ENCODE assay signal across 29 mouse cellular contexts in genomic region chr13:33921041-33921440, GRCm38 (mm10). TPM values are rescaled to one million over a fixed set of nuclear protein-coding genes. Genes with fewer than 3 reads are reported as not detected.
DNase-seq lines count a peak whose midpoint lies in the region; ATAC-seq and TF ChIP-seq lines count a peak whose summit lies in the region.
"Had no signal": no experiment of that assay in that cellular context is flagged by ENCODE, and none has a peak within 500 bp of the region (broad histone marks: within the 10 kb centered on the region; RNA-seq: fewer than 3 reads in every experiment).

No protein-coding gene starts in this region.

- no peak overlapping the region for H3K4me2 ChIP-seq in forebrain, embryonic 11.5 days (ENCODE audit: low read depth, low read length, severe bottlenecking)
- no peak overlapping the region for H3K4me2 ChIP-seq in midbrain, postnatal 0 days (ENCODE audit: low read depth, low read length, poor library complexity, severe bottlenecking)
- H3K4me2 ChIP-seq in hindbrain, embryonic 14.5 days (replicated peaks) = no peak overlapping the region
- H3K4me2 ChIP-seq: embryonic facial prominence, embryonic 12.5 days; embryonic facial prominence, embryonic 15.5 days; forebrain, embryonic 12.5 days; forebrain, embryonic 15.5 days; heart, embryonic 13.5 days; hindbrain, embryonic 13.5 days had no signal

- TF ChIP-seq POLR2A in small intestine, adult 2 months (IDR thresholded peaks at IDR 0.05; ENCODE audit: low read depth, low read length) = no peak

- intact Hi-C loops in heart, postnatal 36 days (cut with DNase I) = no loop called here

- no peak for TF ChIP-seq CTCF in small intestine, adult 2 months (IDR thresholded peaks at IDR 0.05; ENCODE audit: extremely low read depth, insufficient read length, insufficient replicate concordance, low read depth, low read length)
- TF ChIP-seq CTCF in midbrain, postnatal 0 days (IDR thresholded peaks at IDR 0.05) = no peak

- no peaks in the 10 kb centered on the region for H3K9me3 ChIP-seq in forebrain, embryonic 11.5 days (ENCODE audit: control insufficient read depth, low read length)
- no peaks in the 10 kb centered on the region for H3K9me3 ChIP-seq in midbrain, postnatal 0 days (ENCODE audit: low read length)
- no peaks in the 10 kb centered on the region for H3K9me3 ChIP-seq in hindbrain, embryonic 14.5 days (ENCODE audit: control insufficient read depth, low read length)
- H3K9me3 ChIP-seq: embryonic facial prominence, embryonic 12.5 days; embryonic facial prominence, embryonic 15.5 days; forebrain, embryonic 12.5 days; forebrain, embryonic 15.5 days; G1E; heart, embryonic 10.5 days; heart, embryonic 13.5 days; hindbrain, embryonic 13.5 days had no signal

- peak; percentile 72 for DNase-seq in heart, adult 11 months
- DNase-seq in heart, postnatal 36 days = no peak
- DNase-seq in ES-CJ7 (ENCODE audit: low read depth, low spot score) (peak; percentile 95), WW6 (ENCODE audit: low read depth, low spot score) (peak; percentile 40)
- DNase-seq in forebrain, embryonic 11.5 days (ENCODE audit: low spot score) = no peak
- no peak for DNase-seq in midbrain, postnatal 0 days (ENCODE audit: low spot score)
- DNase-seq in hindbrain, embryonic 14.5 days (ENCODE audit: low spot score) = no peak
- DNase-seq: adrenal gland, postnatal 10 days; adrenal gland, postnatal 36 days; cerebellum, adult 18-20 months; cerebellum, adult 9-11 months; cerebellum, postnatal 25 days; gastrocnemius, postnatal 25 days; heart, adult 2 months; heart, postnatal 14 days; kidney, adult 8-10 months had no signal

- H3K27ac ChIP-seq in small intestine, adult 2 months (ENCODE audit: insufficient read depth, low read depth, low read length) = peak overlapping the region; percentile 18; the same call in 1 of the 2 replicates
- H3K27ac ChIP-seq in forebrain, embryonic 11.5 days (ENCODE audit: low read depth, low read length) = no peak overlapping the region
- H3K27ac ChIP-seq in midbrain, postnatal 0 days (ENCODE audit: low read depth, low read length) = no peak overlapping the region
- H3K27ac ChIP-seq in hindbrain, embryonic 14.5 days = no peak overlapping the region
- H3K27ac ChIP-seq: embryonic facial prominence, embryonic 12.5 days; embryonic facial prominence, embryonic 15.5 days; forebrain, embryonic 12.5 days; forebrain, embryonic 15.5 days; heart, adult 2 months; heart, embryonic 10.5 days; heart, embryonic 13.5 days; hindbrain, embryonic 13.5 days; hindbrain, postnatal 0 days had no signal

- peaks cover 73% of the 10 kb centered on the region for H3K36me3 ChIP-seq in small intestine, adult 2 months (ENCODE audit: control insufficient read depth, insufficient read depth, low read length)
- H3K36me3 ChIP-seq in forebrain, embryonic 11.5 days (ENCODE audit: control insufficient read depth, insufficient read depth, low read length) = no peaks in the 10 kb centered on the region
- H3K36me3 ChIP-seq in midbrain, postnatal 0 days (ENCODE audit: insufficient read depth, low read length) = peaks cover 25% of the 10 kb centered on the region
- H3K36me3 ChIP-seq in hindbrain, embryonic 14.5 days (replicated peaks; ENCODE audit: control insufficient read depth, insufficient read depth) = peaks cover 27% of the 10 kb centered on the region
- H3K36me3 ChIP-seq: G1E had no signal

- ATAC-seq in forebrain, embryonic 11.5 days (replicated peaks; ENCODE audit: low FRiP score) = no peak
- ATAC-seq in midbrain, postnatal 0 days (ENCODE audit: low FRiP score) = no peak
- no peak for ATAC-seq in hindbrain, embryonic 14.5 days (ENCODE audit: low FRiP score)
- ATAC-seq: forebrain, embryonic 15.5 days; hindbrain, postnatal 0 days; Patski had no signal

- no peak overlapping the region for H3K4me3 ChIP-seq in small intestine, adult 2 months (ENCODE audit: low read depth, low read length)
- no peak overlapping the region for H3K4me3 ChIP-seq in forebrain, embryonic 11.5 days (ENCODE audit: low read depth, low read length)
- H3K4me3 ChIP-seq in midbrain, postnatal 0 days (ENCODE audit: low read depth, low read length) = no peak overlapping the region
- H3K4me3 ChIP-seq in hindbrain, embryonic 14.5 days (replicated peaks; ENCODE audit: low read length) = no peak overlapping the region
- H3K4me3 ChIP-seq: embryonic facial prominence, embryonic 12.5 days; embryonic facial prominence, embryonic 15.5 days; forebrain, embryonic 12.5 days; forebrain, embryonic 15.5 days; heart, adult 2 months; heart, embryonic 10.5 days; heart, embryonic 13.5 days; hindbrain, embryonic 13.5 days had no signal

- no peak overlapping the region for H3K9ac ChIP-seq in forebrain, embryonic 11.5 days (ENCODE audit: low read length)
- H3K9ac ChIP-seq in midbrain, postnatal 0 days (replicated peaks; ENCODE audit: low read length, poor library complexity, severe bottlenecking) = no peak overlapping the region
- no peak overlapping the region for H3K9ac ChIP-seq in hindbrain, embryonic 14.5 days
- H3K9ac ChIP-seq: embryonic facial prominence, embryonic 12.5 days; embryonic facial prominence, embryonic 15.5 days; forebrain, embryonic 12.5 days; forebrain, embryonic 15.5 days; heart, embryonic 13.5 days; hindbrain, embryonic 13.5 days had no signal

- H3K4me1 ChIP-seq in small intestine, adult 2 months (ENCODE audit: control insufficient read depth, insufficient read depth, insufficient read length, low read length) = peaks cover 2% of the 10 kb centered on the region; the same call in 1 of the 2 replicates
- no peaks in the 10 kb centered on the region for H3K4me1 ChIP-seq in forebrain, embryonic 11.5 days (replicated peaks; ENCODE audit: control insufficient read depth, insufficient read depth, low read length)
- H3K4me1 ChIP-seq in midbrain, postnatal 0 days (ENCODE audit: insufficient read depth, low read length) = no peaks in the 10 kb centered on the region
- no peaks in the 10 kb centered on the region for H3K4me1 ChIP-seq in hindbrain, embryonic 14.5 days (replicated peaks; ENCODE audit: control insufficient read depth, insufficient read depth, low read length)
- H3K4me1 ChIP-seq: embryonic facial prominence, embryonic 12.5 days; embryonic facial prominence, embryonic 15.5 days; forebrain, embryonic 12.5 days; forebrain, embryonic 15.5 days; heart, embryonic 10.5 days; heart, embryonic 13.5 days; hindbrain, embryonic 13.5 days had no signal

- 93% methylated on average over 6 of the region's 6 CpGs for WGBS in small intestine, adult 2 months
- 87% methylated on average over 6 of the region's 6 CpGs for WGBS in forebrain, embryonic 11.5 days
- 89% methylated on average over 6 of the region's 6 CpGs for WGBS in midbrain, postnatal 0 days
- WGBS in hindbrain, embryonic 14.5 days = 86% methylated on average over 6 of the region's 6 CpGs

- no peaks in the 10 kb centered on the region for H3K27me3 ChIP-seq in small intestine, adult 2 months (ENCODE audit: control insufficient read depth, insufficient read depth, low read length)
- H3K27me3 ChIP-seq in forebrain, embryonic 11.5 days (ENCODE audit: control insufficient read depth, insufficient read depth, low read length) = no peaks in the 10 kb centered on the region
- H3K27me3 ChIP-seq in midbrain, postnatal 0 days (ENCODE audit: insufficient read depth, low read length) = no peaks in the 10 kb centered on the region
- no peaks in the 10 kb centered on the region for H3K27me3 ChIP-seq in hindbrain, embryonic 14.5 days (ENCODE audit: control insufficient read depth, insufficient read depth, low read length)
- H3K27me3 ChIP-seq: embryonic facial prominence, embryonic 12.5 days; embryonic facial prominence, embryonic 15.5 days; forebrain, embryonic 12.5 days; forebrain, embryonic 15.5 days; heart, embryonic 13.5 days; hindbrain, embryonic 13.5 days; Patski had no signal

RNA-seq across cellular contexts. Expression of gene Serpinb6c, which starts 15.5 kb away (rescaled TPM):
- not detected for total RNA-seq in heart, postnatal 36 days (2021)
- not detected in 2 replicates for polyA plus RNA-seq in small intestine, adult 2 months (2012; rRNA removed)
- 0.29 TPM in 1 of 2 replicates, not detected in the other for polyA plus RNA-seq in forebrain, embryonic 11.5 days (2014; fragmentation: Nextera tagmentation; extraction: Ambion mirVana)
- 0.38 and 5.4 TPM in 2 replicates for total RNA-seq in midbrain, postnatal 0 days (2014; rRNA removed)
- 0.25 and 0.41 TPM in 2 replicates for polyA plus RNA-seq in midbrain, postnatal 0 days (2015; fragmentation: Nextera tagmentation; extraction: Ambion mirVana)
- 0.32 TPM in 1 of 2 replicates, not detected in the other for polyA plus RNA-seq in hindbrain, embryonic 14.5 days (2014; fragmentation: Nextera tagmentation; extraction: Ambion mirVana)
- total RNA-seq: common myeloid progenitor, adult 5-6 weeks; G1E; heart, adult 2 months; hematopoietic stem cell, adult 5-6 weeks; hindbrain, postnatal 0 days had no signal
- polyA plus RNA-seq: G1E; heart, adult 2 months; heart, embryonic 10.5 days; heart, embryonic 13.5 days had no signal

RNA-seq across cellular contexts. Expression of gene Nqo2, which starts 43.4 kb away (rescaled TPM):
- total RNA-seq in heart, postnatal 36 days (2021) = 10 to 100 TPM; 38.3 to 38.5 TPM
- 2.4 and 3.3 TPM in 2 replicates for polyA plus RNA-seq in small intestine, adult 2 months (2012; rRNA removed)
- polyA plus RNA-seq in forebrain, embryonic 11.5 days (2014; fragmentation: Nextera tagmentation; extraction: Ambion mirVana) = 16.1 and 16.7 TPM in 2 replicates
- total RNA-seq in midbrain, postnatal 0 days (2014; rRNA removed) = 5.9 and 9.8 TPM in 2 replicates
- polyA plus RNA-seq in midbrain, postnatal 0 days (2015; fragmentation: Nextera tagmentation; extraction: Ambion mirVana) = 5.7 and 7.3 TPM in 2 replicates
- 8.6 and 10.7 TPM in 2 replicates for polyA plus RNA-seq in hindbrain, embryonic 14.5 days (2014; fragmentation: Nextera tagmentation; extraction: Ambion mirVana)

Comparison
In these comparisons a context has a peak if more than half of its experiments do, and no peak if none do; other contexts are left out.
1. DNase-seq: peak in heart, adult 11 months (single experiment), ES-CJ7 (single experiment) and WW6 (single experiment); none in heart, postnatal 36 days (0 of 2), forebrain, embryonic 11.5 days (single experiment), midbrain, postnatal 0 days (single experiment) and hindbrain, embryonic 14.5 days (single experiment).